Mouse (Mus musculus): ENCODE measurements around the gene Prrx1. TPM values are rescaled to one million over a fixed set of nuclear protein-coding genes. Genes with fewer than 3 reads are reported as not detected.

The Prrx1 gene
- total RNA-seq, 2 experiments from 2014 or later: 39.2 to 49.9 TPM

Other genes starting within 250 kb of the Prrx1 start
- not detected for gene Mroh9, start 228.0 kb downstream of the Prrx1 start, total RNA-seq (2021)
- 1 to 10 TPM; 2.9 to 4.9 TPM for gene Gorab, start 90.0 kb upstream of the Prrx1 start, total RNA-seq (2021)

Data from gastrocnemius, postnatal 14 days (tissue).